Mouse (Mus musculus) stomach, embryonic 16.5 days (tissue): ENCODE measurements at regions not wholly inside any gene's neighbourhood (a gene's known extent, or its start where the extent isn't known, plus 50 kb on each side); places are given as distances from the start of the nearest gene placed in this dataset.
A peak's percentile ranks its signal among the peaks of the same experiment; 100 is the strongest.

ENCODE experiments used
- ATAC-seq: fragments of 200-750 bp; cut with Nextera tagmentation; 2 replicates; pipeline ENCODE4 v1.8.0; 2017; ENCODE audit warnings: moderate number of reproducible peaks, moderate TSS enrichment; ENCODE audit not compliant: insufficient read depth, low FRiP score
- H3K27ac ChIP-seq: fragments of 300-500 bp; sonication (generic); 2 replicates; pipeline ENCODE4 v1.5.1; 2014; ENCODE audit warnings: low read length
- H3K27me3 ChIP-seq: fragments of 300-500 bp; sonication (generic); 2 replicates; pipeline ENCODE4 v1.6.1; 2014; ENCODE audit warnings: low read length, control low read depth, mixed read lengths; ENCODE audit not compliant: control insufficient read depth, insufficient read depth
- H3K36me3 ChIP-seq: fragments of 300-500 bp; sonication (generic); 2 replicates; pipeline ENCODE4 v1.6.1; 2014; ENCODE audit warnings: low read length; ENCODE audit not compliant: control insufficient read depth, insufficient read depth
- H3K4me1 ChIP-seq: fragments of 300-500 bp; sonication (generic); 2 replicates; pipeline ENCODE4 v1.6.1; 2014; ENCODE audit warnings: low read length, control low read depth, mixed read lengths; ENCODE audit not compliant: control insufficient read depth, insufficient read depth
- H3K4me2 ChIP-seq: fragments of 300-500 bp; sonication (generic); 2 replicates; pipeline ENCODE4 v1.6.1; 2014; ENCODE audit warnings: low read depth, low read length, mixed read lengths
- H3K4me3 ChIP-seq: fragments of 300-500 bp; sonication (generic); replicated peaks from 2 replicates; pipeline ENCODE4 v1.5.1; 2014; ENCODE audit warnings: mild to moderate bottlenecking, low read length
- H3K9ac ChIP-seq: fragments of 300-500 bp; sonication (generic); 2 replicates; pipeline ENCODE4 v1.6.1; 2014; ENCODE audit warnings: low read length
- H3K9me3 ChIP-seq: fragments of 300-500 bp; sonication (generic); replicated peaks from 2 replicates; pipeline ENCODE4 v1.6.1; 2016; ENCODE audit warnings: low read length, control low read depth; ENCODE audit not compliant: control insufficient read depth
- WGBS: fragments of 180-500 bp; shearing (Covaris S2); extraction: QIAGEN DNeasy Blood & Tissue Kit; methylation state at CpG from one replicate; pipeline ENCODE4 v1.1.7; 2014; 5-methylcytosine and 5-hydroxymethylcytosine counted together

DNA sequence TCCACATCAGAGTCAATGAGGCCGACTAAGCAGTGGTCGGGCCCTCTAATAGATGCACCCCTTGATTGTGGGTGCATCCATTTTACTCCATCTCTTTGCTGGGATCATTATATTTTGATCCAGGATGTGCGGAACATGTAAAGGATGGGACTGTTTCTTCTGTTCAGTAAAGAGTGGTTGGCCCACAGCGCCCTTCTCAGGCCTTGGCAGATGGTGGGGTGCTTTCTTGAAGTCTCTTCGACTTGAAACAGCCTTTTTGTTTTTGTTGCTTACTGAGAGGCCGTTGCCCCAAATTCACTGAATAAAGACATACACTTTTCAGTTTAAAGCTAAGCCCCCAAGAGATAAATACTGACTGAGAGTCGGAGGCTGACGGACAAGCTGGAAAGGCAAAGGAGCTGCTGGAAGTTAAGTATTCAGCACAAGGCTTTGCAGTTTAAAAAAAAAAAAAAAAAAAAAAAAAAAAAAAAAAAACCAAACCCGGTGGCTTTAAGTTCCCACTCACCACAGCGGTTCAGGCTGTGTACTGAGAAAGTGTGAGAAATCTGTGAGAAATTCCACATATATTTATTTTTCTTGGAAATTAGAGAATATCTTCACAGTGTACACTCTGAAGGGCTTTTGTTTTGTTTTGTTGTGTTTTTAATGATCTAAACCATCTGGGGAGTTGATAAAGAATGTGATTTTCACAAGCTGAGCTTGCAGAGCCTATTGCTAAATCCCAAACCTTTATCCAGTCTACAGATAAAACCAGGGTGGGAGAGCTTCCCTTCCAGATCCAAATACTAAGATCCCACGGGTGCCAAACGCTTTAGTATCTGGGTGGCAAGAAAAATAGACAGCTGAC is 285.3 kb upstream of the Mpdz start:
- 52% methylated on average over 12 of the region's 12 CpGs for WGBS

GRCm38 (mm10) chr4:81726761-81727723 is 284.4 kb upstream of the Mpdz start:
- WGBS: 78% methylated on average over 16 of the region's 16 CpGs
- H3K9ac ChIP-seq: no peak overlapping the region
- ATAC-seq: 0 out of 2 replicates have a peak, but pooled peaks have one; percentile 33
- no peak overlapping the region for H3K4me2 ChIP-seq
- H3K9me3 ChIP-seq: no peaks in the 10 kb centered on the region
- no peaks in the 10 kb centered on the region for H3K4me1 ChIP-seq
- H3K4me3 ChIP-seq: no peak overlapping the region
- H3K27ac ChIP-seq: peak overlapping the region; percentile 50
- H3K36me3 ChIP-seq: no peaks in the 10 kb centered on the region
- H3K27me3 ChIP-seq: no peaks in the 10 kb centered on the region

More for the DNA sequence above, 285.3 kb upstream of the Mpdz start:
- H3K36me3 ChIP-seq: no peaks in the 10 kb centered on the region
- H3K9ac ChIP-seq: no peak overlapping the region
- H3K4me1 ChIP-seq: no peaks in the 10 kb centered on the region
- no peak for ATAC-seq
- H3K27ac ChIP-seq: peak overlapping the region; percentile 56
- H3K27me3 ChIP-seq: no peaks in the 10 kb centered on the region
- H3K4me3 ChIP-seq: no peak overlapping the region
- H3K4me2 ChIP-seq: no peak overlapping the region
- H3K9me3 ChIP-seq: no peaks in the 10 kb centered on the region

GRCm38 (mm10) chr4:81724751-81725150 is 282.1 kb upstream of the Mpdz start:
- WGBS: 92% methylated on average over 2 of the region's 2 CpGs
- Histone ChIP-seq H3K4me1 (no peaks in the 10 kb centered on the region), H3K27ac (no peak overlapping the region), H3K9me3 (no peaks in the 10 kb centered on the region), H3K4me3 (no peak overlapping the region), H3K4me2 (no peak overlapping the region), H3K36me3 (no peaks in the 10 kb centered on the region), H3K9ac (no peak overlapping the region), H3K27me3 (no peaks in the 10 kb centered on the region)
- no peak for ATAC-seq

- Histone ChIP-seq H3K27ac (no peak overlapping the region), H3K36me3 (no peaks in the 10 kb centered on the region), H3K4me2 (no peak overlapping the region), H3K4me3 (no peak overlapping the region), H3K9me3 (no peaks in the 10 kb centered on the region), H3K9ac (no peak overlapping the region), H3K4me1 (no peaks in the 10 kb centered on the region), H3K27me3 (no peaks in the 10 kb centered on the region)
- no peak for ATAC-seq
- 72% methylated on average over 1 of the region's 1 CpGs for WGBS
These were observed 269.8 kb upstream of the Mpdz start for GRCm38 (mm10) chr4:81712378-81712777.

GRCm38 (mm10) chr4:81695182-81695581 is 252.6 kb upstream of the Mpdz start:
- no peak for ATAC-seq
- no peaks in the 10 kb centered on the region for H3K27me3 ChIP-seq
- H3K36me3 ChIP-seq: no peaks in the 10 kb centered on the region
- no peak overlapping the region for H3K4me3 ChIP-seq
- H3K9ac ChIP-seq: no peak overlapping the region
- H3K9me3 ChIP-seq: no peaks in the 10 kb centered on the region
- no peaks in the 10 kb centered on the region for H3K4me1 ChIP-seq
- H3K4me2 ChIP-seq: no peak overlapping the region
- no peak overlapping the region for H3K27ac ChIP-seq

DNA sequence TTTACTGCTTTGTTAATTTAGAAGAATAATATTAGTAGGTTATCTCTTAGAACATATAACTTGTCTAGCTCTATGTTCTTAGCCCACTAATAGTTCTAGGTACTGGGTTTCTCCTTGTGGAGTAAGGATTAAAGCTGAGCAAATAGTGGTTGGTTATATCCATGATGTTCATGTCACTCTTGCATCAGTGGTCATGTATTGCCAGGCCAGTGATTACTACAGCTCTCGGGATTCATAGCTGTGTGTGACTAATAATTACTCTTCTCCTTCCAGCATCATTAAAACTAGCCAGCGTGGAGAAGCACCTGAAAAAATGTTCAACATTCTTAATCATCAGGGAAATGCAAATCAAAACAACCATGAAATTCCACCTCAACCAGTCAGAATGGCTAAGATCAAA is 234.6 kb upstream of the Mpdz start:
- H3K9me3 ChIP-seq: no peaks in the 10 kb centered on the region
- no peak overlapping the region for H3K4me2 ChIP-seq
- no peak for ATAC-seq
- no peak overlapping the region for H3K27ac ChIP-seq
- no peaks in the 10 kb centered on the region for H3K4me1 ChIP-seq
- 80% methylated on average over 2 of the region's 2 CpGs for WGBS
- no peaks in the 10 kb centered on the region for H3K36me3 ChIP-seq
- no peak overlapping the region for H3K9ac ChIP-seq
- no peaks in the 10 kb centered on the region for H3K27me3 ChIP-seq
- no peak overlapping the region for H3K4me3 ChIP-seq

DNA sequence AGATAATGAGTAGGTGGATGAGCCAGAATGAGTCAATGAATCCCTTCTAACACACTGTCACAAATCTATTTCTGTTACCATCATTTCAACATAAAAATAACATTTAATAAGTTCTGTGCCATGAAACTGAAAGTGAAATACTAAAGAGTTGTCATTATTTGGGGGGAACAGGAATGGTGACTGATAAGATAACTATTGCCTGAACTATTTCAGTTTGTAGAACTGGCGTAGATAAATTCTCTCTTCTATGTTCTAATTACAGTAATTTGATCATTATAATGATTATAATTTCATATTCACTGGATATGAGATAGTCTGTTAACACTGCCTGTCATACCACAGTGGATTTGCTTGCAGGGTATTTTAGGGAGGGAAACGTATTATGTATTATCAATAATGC is 232.3 kb upstream of the Mpdz start:
- Histone ChIP-seq H3K4me1 (no peaks in the 10 kb centered on the region), H3K27me3 (no peaks in the 10 kb centered on the region), H3K36me3 (no peaks in the 10 kb centered on the region), H3K4me3 (no peak overlapping the region), H3K27ac (no peak overlapping the region), H3K9me3 (no peaks in the 10 kb centered on the region), H3K9ac (no peak overlapping the region), H3K4me2 (no peak overlapping the region)
- WGBS: 86% methylated on average over 2 of the region's 2 CpGs
- ATAC-seq: no peak

- ATAC-seq: no peak; the same call in 1 of the 2 replicates
These were observed 231.0 kb upstream of the Mpdz start for GRCm38 (mm10) chr4:81673398-81674265.

More at GRCm38 (mm10) chr4:81673398-81674265, 231.0 kb upstream of the Mpdz start:
- Histone ChIP-seq H3K27ac (no peak overlapping the region), H3K9me3 (no peaks in the 10 kb centered on the region), H3K4me1 (peaks cover 3% of the 10 kb centered on the region; the same call in 1 of the 2 replicates), H3K9ac (no peak overlapping the region), H3K27me3 (no peaks in the 10 kb centered on the region), H3K4me3 (no peak overlapping the region), H3K4me2 (no peak overlapping the region), H3K36me3 (no peaks in the 10 kb centered on the region)
- 50% methylated on average over 4 of the region's 4 CpGs for WGBS
